Comparison of ENCODE assay signal across 11 mouse cellular contexts in the genomic region with DNA sequence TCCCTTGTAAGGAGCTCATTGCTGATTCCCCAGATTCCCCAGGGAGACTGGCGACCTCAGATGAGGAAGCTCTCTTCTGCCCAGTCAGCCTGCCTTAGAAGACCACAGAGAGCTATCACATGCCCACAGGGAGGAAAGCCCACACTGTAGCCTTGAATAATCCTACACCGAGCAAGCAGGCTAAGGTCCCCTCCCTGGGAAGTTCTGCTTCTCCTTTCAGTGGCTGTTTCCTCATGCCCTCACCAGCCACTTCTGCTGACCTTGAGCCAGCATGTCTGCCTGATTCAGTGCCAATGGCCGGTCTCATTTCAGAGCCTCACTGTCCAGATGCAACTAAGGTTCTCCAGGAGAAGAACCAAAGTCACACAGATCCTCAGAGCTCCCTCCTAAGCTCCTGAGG. TPM values are rescaled to one million over a fixed set of nuclear protein-coding genes. Genes with fewer than 3 reads are reported as not detected.
DNase-seq lines count a peak whose midpoint lies in the region; TF ChIP-seq lines count a peak whose summit lies in the region.
"Had no signal": no experiment of that assay in that cellular context is flagged by ENCODE, and none has a peak within 500 bp of the region (broad histone marks: within the 10 kb centered on the region; RNA-seq: fewer than 3 reads in every experiment).

No protein-coding gene starts in this region.

- TF ChIP-seq RAD21 in MEL (IDR thresholded peaks at IDR 0.05; ENCODE audit: low read depth, low read length) = no peak

- no peaks in the 10 kb centered on the region for H3K27me3 ChIP-seq in kidney, adult 2 months (replicated peaks; ENCODE audit: control insufficient read depth, insufficient read depth, low read length)
- no peaks in the 10 kb centered on the region for H3K27me3 ChIP-seq in MEL (ENCODE audit: control insufficient read depth in 1 of 2, insufficient read depth in 2 of 2, low read length in 2 of 2)
- no peaks in the 10 kb centered on the region for H3K27me3 ChIP-seq in limb, embryonic 10.5 days (ENCODE audit: low read depth, poor library complexity, severe bottlenecking)
- H3K27me3 ChIP-seq: embryonic facial prominence, embryonic 13.5 days; kidney, embryonic 15.5 days; limb, embryonic 12.5 days had no signal

- peaks cover 8% of the 10 kb centered on the region for H3K79me2 ChIP-seq in MEL (ENCODE audit: control insufficient read depth, insufficient read depth, low read length, poor library complexity)

- H3K36me3 ChIP-seq in kidney, adult 2 months (ENCODE audit: control insufficient read depth, insufficient read depth, low read length) = no peaks in the 10 kb centered on the region
- H3K36me3 ChIP-seq in MEL (ENCODE audit: control insufficient read depth in 1 of 2, insufficient read depth in 2 of 2, low read length in 2 of 2) = peaks cover 0 to 8% of the 10 kb centered on the region in 2 experiments; a peak in 2 of 4 replicates
- peaks cover 17% of the 10 kb centered on the region for H3K36me3 ChIP-seq in limb, embryonic 10.5 days

- TF ChIP-seq POLR2A in kidney, adult 2 months (IDR thresholded peaks at IDR 0.05; ENCODE audit: low read depth, low read length) = no peak
- TF ChIP-seq POLR2A in MEL (IDR thresholded peaks at IDR 0.05; ENCODE audit: control insufficient read depth in 1 of 2, insufficient read depth in 1 of 2, low read depth in 1 of 2, low read length in 2 of 2, poor library complexity in 1 of 2) = no peak

- no peak overlapping the region for H3K9ac ChIP-seq in MEL (ENCODE audit: control insufficient read depth, low read depth, low read length, poor library complexity, severe bottlenecking)
- H3K9ac ChIP-seq: embryonic facial prominence, embryonic 13.5 days; kidney, embryonic 15.5 days; limb, embryonic 12.5 days had no signal

- DNase-seq in kidney, adult 2 months = peak; percentile 27
- no peak for DNase-seq in kidney, postnatal 36 days
- DNase-seq in MEL (ENCODE audit: low read depth, low spot score) = peak; percentile 27
- peak; percentile 39 to 46 for DNase-seq in lung, postnatal 4 days
- DNase-seq in limb, embryonic 10.5 days (ENCODE audit: low spot score) = no peak
- DNase-seq in urinary bladder, postnatal 4 days (ENCODE audit: low spot score in 2 of 2) = no peak
- no peak for DNase-seq in thymus, postnatal 36 days

- TF ChIP-seq EP300 in MEL (IDR thresholded peaks at IDR 0.05; ENCODE audit: low read depth in 1 of 2, low read length in 2 of 2) = no peak

- WGBS in kidney, adult 2 months = 86% methylated on average over 3 of the region's 3 CpGs
- whole genome bisulfite sequencing in limb, embryonic 10.5 days = 86% methylated on average over 3 of the region's 3 CpGs

- no peak overlapping the region for H3K4me3 ChIP-seq in kidney, adult 2 months (ENCODE audit: insufficient read depth, low read depth, low read length)
- H3K4me3 ChIP-seq in MEL (ENCODE audit: control insufficient read depth in 1 of 2, insufficient read depth in 1 of 2, low read depth in 2 of 2, low read length in 2 of 2) = no peak overlapping the region
- H3K4me3 ChIP-seq in brown adipose tissue, adult 24 weeks (ENCODE audit: insufficient read depth, low read depth, low read length) = no peak overlapping the region
- H3K4me3 ChIP-seq in limb, embryonic 10.5 days = no peak overlapping the region
- H3K4me3 ChIP-seq: embryonic facial prominence, embryonic 13.5 days; kidney, embryonic 15.5 days; limb, embryonic 12.5 days had no signal

- H3K9me3 ChIP-seq in MEL (replicated peaks; ENCODE audit: insufficient read depth, low read length) = no peaks in the 10 kb centered on the region
- H3K9me3 ChIP-seq in limb, embryonic 10.5 days (replicated peaks) = no peaks in the 10 kb centered on the region
- H3K9me3 ChIP-seq: embryonic facial prominence, embryonic 13.5 days; kidney, embryonic 15.5 days; limb, embryonic 12.5 days had no signal

- H3K27ac ChIP-seq in kidney, adult 2 months (ENCODE audit: insufficient read depth, low read depth, low read length) = no peak overlapping the region
- H3K27ac ChIP-seq in MEL (ENCODE audit: control insufficient read depth, low read depth, low read length) = no peak overlapping the region
- H3K27ac ChIP-seq in brown adipose tissue, adult 24 weeks (replicated peaks; ENCODE audit: low read depth, low read length) = peak overlapping the region; percentile 54; the same call in 1 of the 2 replicates
- no peak overlapping the region for H3K27ac ChIP-seq in limb, embryonic 10.5 days
- H3K27ac ChIP-seq: embryonic facial prominence, embryonic 13.5 days; kidney, embryonic 15.5 days; limb, embryonic 12.5 days had no signal

- no peak for TF ChIP-seq CTCF in kidney, adult 2 months (conservative IDR thresholded peaks at IDR 0.05; ENCODE audit: insufficient read depth, insufficient read length, low read depth, low read length)
- no peak for TF ChIP-seq CTCF in MEL (IDR thresholded peaks at IDR 0.05 in 2 of 3, conservative IDR thresholded peaks at IDR 0.05 in 1 of 3; ENCODE audit: control insufficient read depth in 1 of 3, insufficient read depth in 1 of 3, low read depth in 2 of 3, low read length in 3 of 3, poor library complexity in 1 of 3, severe bottlenecking in 1 of 3)

- H3K4me1 ChIP-seq in kidney, adult 2 months (ENCODE audit: control insufficient read depth, insufficient read depth, low read length) = peaks cover 11% of the 10 kb centered on the region; the same call in 1 of the 2 replicates
- H3K4me1 ChIP-seq in MEL (ENCODE audit: control insufficient read depth in 1 of 2, insufficient read depth in 2 of 2, low read length in 2 of 2) = peaks cover 6 to 9% of the 10 kb centered on the region in 2 experiments
- peaks cover 14% of the 10 kb centered on the region for H3K4me1 ChIP-seq in brown adipose tissue, adult 24 weeks (ENCODE audit: control insufficient read depth, insufficient read depth, insufficient read length, low read length)
- H3K4me1 ChIP-seq in limb, embryonic 10.5 days = peaks cover 17% of the 10 kb centered on the region

TF ChIP-seq in MEL, 35 proteins besides CTCF, POLR2A, EP300 and RAD21:
- TF ChIP-seq ETS1 (IDR thresholded peaks at IDR 0.05; ENCODE audit: low read depth, low read length) = no peak
- TF ChIP-seq TAL1 (IDR thresholded peaks at IDR 0.05; ENCODE audit: low read length) = peak; percentile 29; the same call in 1 of the 2 replicates
- no peak for TF ChIP-seq MYB (IDR thresholded peaks at IDR 0.05; ENCODE audit: low read depth, low read length)

RNA-seq across cellular contexts. Expression of a gene that starts 3.0 kb away (rescaled TPM):
- polyA plus RNA-seq in kidney, adult 2 months (2012; rRNA removed) = 51.2 and 70.6 TPM in 2 replicates
- total RNA-seq in MEL (2012; rRNA removed) = 15.7 and 18.0 TPM in 2 replicates
- polyA plus RNA-seq in MEL (2012; ENCODE audit: insufficient read depth in 1 of 2, insufficient read length in 2 of 2, low read depth in 1 of 2, low replicate concordance in 2 of 2, missing spikeins in 1 of 2) = 10 to 100 TPM in 1 of 2 experiments, not detected in 1; 32.4 TPM
- polyA plus RNA-seq in brown adipose tissue, adult 24 weeks (2012; ENCODE audit: insufficient read depth, insufficient read length, missing spikeins) = 20.9 and 21.8 TPM in 2 replicates
- 20.9 and 22.3 TPM in 2 replicates for polyA plus RNA-seq in limb, embryonic 10.5 days (2016; fragmentation: Nextera tagmentation; extraction: Ambion mirVana)

RNA-seq across cellular contexts. Expression of a gene that starts 15.8 kb away (rescaled TPM):
- polyA plus RNA-seq in kidney, adult 2 months (2012; rRNA removed) = 6.3 and 6.6 TPM in 2 replicates
- total RNA-seq in MEL (2012; rRNA removed) = 341 and 345 TPM in 2 replicates
- 100 to 1,000 TPM; 100 to 566 TPM for polyA plus RNA-seq in MEL (2012; ENCODE audit: insufficient read depth in 1 of 2, insufficient read length in 2 of 2, low read depth in 1 of 2, low replicate concordance in 2 of 2, missing spikeins in 1 of 2)
- 4.2 and 13.7 TPM in 2 replicates for polyA plus RNA-seq in brown adipose tissue, adult 24 weeks (2012; ENCODE audit: insufficient read depth, insufficient read length, missing spikeins)
- 508 and 523 TPM in 2 replicates for polyA plus RNA-seq in limb, embryonic 10.5 days (2016; fragmentation: Nextera tagmentation; extraction: Ambion mirVana)

Comparison
In these comparisons a context has a peak if more than half of its experiments do, and no peak if none do; other contexts are left out.
1. DNase-seq: peak in kidney, adult 2 months (single experiment), MEL (single experiment) and lung, postnatal 4 days (2 of 2); none in kidney, postnatal 36 days (0 of 2), limb, embryonic 10.5 days (single experiment), urinary bladder, postnatal 4 days (0 of 2) and thymus, postnatal 36 days (0 of 2).